Mouse (Mus musculus) gastrocnemius, postnatal 14 days (tissue): Measurements from ENCODE around the gene Plxdc1. TPM values are rescaled to one million over a fixed set of nuclear protein-coding genes. Genes with fewer than 3 reads are reported as not detected.

Experiments
- DNase-seq: peaks from one replicate; pipeline ENCODE4 v3.0.0; 2021; ENCODE audit warnings: mixed read lengths
- intact Hi-C: fragments of 180-260 bp; cut with DNase I; formaldehyde crosslinking; loops from one replicate; pipeline ENCODE4 v1.15.1; 2025; ENCODE audit warnings: low total_unique reads
- total RNA-seq, 2 experiments: library from RNA; stranded (reverse); gene quantifications; 2 replicates each; pipeline ENCODE4 v1.2.3; 2021

The Plxdc1 gene
- total RNA-seq, 2 experiments from 2014 or later = 6.2 to 8.0 TPM

GRCm38 (mm10) chr11:97996691-97997090, 10.4 kb upstream of the Plxdc1 start:
- intact Hi-C loops = no loop called here
- no peak for DNase-seq

- intact Hi-C loops = no loop called here
- DNase-seq = peak; percentile 69
These were observed 9.5 kb upstream of the Plxdc1 start, which contains the start of gene Arl5c for GRCm38 (mm10) chr11:97995564-97996288. Arl5c (minus strand) TSS chr11:97996181.

DNA sequence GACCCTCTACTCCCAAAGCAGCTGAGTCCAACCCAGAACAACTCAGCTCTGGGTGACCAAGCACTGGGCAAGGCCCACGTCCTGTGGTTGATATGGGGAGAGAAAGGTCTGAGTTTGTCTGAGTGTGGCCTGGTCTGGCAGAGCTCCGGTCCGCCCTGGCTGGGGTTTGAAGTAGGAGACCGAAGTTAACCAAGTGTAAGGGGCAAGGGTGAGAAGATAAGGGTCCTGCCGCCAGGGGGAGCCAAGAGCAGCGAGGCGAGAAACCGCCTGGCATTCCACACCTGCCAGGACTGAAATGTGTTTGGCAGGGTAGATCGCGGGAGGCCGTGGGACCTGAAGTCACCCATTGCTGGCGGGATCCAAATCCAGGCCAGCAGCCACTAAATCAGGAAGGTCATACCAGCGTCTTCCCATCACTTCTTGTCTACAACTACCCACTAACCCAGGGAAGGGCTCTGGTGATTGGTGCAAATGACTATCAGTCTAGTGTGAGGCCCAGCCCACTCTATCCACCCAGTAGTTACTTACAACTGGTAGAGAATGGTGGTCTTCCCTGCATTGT, 8.4 kb upstream of the Plxdc1 start:
- intact Hi-C loops = no loop called here

DNA sequence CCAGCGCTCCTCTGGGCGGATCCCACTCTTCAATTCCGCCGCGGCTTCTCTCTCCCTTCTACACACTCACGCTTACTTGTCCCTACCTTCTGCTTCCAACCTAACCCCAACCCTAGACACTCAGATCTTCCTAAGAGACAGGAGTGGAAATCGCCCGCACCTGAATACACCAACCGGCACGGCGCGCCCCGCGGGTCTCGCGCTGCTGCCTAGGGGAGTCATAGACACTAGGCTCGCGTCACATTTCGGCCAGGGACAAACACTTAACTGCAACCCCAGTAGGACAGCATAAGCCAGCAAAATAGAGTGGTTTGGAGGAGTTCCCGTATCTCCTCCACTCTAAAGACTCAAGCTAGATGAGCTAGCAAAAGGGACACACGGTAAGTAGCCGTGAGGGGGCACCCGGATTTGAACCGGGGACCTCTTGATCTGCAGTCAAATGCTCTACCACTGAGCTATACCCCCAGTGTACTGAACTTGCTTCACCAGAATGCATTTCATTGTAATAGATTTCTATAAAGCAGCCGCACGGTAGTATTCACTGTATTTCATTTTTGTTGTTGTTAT, 2.4 kb upstream of the Plxdc1 start:
- peak; percentile 82 for DNase-seq
- intact Hi-C loops = no loop called here

More for the DNA sequence above, 8.4 kb upstream of the Plxdc1 start:
- peak; percentile 80 for DNase-seq

DNA sequence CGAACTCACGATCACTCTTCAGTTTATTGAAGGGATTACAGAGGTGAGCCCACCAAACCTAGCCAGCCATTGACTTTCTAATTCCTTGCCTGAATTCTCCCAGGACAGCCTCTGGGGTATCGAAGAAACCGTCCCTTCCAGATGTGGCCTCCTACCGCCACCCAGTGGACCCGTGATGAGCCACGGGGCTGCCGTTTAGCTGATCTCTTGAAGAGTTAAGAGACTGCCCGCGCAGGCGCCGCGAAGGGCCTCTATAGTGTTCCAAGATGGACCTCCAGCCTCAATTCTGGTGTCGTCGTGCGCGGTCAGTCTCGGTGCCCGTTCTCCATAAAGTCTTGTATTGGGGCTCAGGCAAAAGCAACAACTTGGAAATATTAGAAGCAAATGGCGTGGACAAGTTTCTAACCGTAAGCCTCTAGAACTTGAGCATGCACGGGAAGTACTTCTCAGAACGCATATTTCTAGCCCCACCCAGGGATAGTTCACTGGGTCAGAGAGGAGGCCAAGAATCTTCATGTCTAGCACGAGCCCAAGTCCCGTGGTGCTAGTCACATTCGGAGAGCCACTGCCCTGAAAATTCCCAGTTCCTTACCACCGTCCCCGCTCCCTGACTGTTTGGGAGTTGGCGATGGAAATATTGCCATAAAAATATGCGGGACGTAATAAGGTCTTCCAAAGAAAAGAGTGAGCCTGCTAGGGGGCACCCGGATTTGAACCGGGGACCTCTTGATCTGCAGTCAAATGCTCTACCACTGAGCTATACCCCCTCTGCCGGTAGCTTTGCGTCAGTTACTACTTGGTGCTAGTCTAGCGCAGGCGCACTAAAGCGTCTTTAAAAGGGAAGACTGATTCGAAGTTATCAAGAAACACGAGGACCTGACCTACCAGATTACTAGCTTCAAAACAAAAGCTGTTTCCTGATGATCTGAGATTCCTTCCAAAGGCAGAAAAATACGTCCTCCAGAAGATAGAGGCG, 1.6 kb upstream of the Plxdc1 start:
- intact Hi-C loops = loop anchor here (1.0 kb wide), 1 partner anchor 89 kb away; no protein-coding TSS in a partner anchor
- DNase-seq = peak; percentile 94

DNA sequence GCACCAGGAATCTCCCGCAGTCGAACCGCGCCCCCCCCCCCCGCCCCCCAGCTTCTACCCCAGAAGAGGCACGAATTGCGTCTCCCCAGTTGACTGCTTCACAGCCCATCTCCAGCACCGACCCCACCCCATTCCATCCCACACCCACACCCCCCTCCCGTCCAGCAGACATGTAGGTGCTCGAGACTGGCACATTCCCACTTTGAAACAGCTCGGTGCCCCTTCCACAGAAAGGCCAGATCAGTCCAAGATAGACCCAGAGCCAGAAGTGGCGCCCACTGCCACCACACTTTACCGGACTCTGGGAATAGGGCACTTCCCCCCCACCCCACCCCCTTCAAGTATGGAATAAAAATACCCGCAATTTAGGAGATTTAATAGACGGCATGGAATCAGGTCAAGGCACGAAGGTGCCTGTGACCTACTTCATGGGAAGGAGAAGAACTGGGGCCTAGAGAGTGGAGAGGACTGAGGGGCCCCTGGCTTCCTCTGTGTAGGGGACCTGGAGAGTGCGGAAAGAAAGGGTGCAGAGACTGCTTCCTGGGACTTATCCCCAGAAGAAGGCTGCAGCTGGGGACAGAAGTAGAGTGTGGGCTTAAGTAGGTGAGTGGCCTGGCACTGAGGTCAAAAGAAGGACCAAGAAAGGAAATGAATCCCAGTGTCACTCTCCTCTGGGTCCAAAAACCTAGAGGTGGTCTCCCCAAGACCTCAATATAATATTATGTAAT, 658 bp upstream of the Plxdc1 start:
- intact Hi-C loops = loop anchor here (1.0 kb wide), 1 partner anchor 88 kb away; no protein-coding TSS in a partner anchor
- DNase-seq = no peak

GRCm38 (mm10) chr11:97983983-97984382, 2.3 kb downstream of the Plxdc1 start:
- intact Hi-C loops = no loop called here

GRCm38 (mm10) chr11:97983506-97983905, 2.7 kb downstream of the Plxdc1 start:
- no peak for DNase-seq
- intact Hi-C loops = no loop called here

More at GRCm38 (mm10) chr11:97983983-97984382, 2.3 kb downstream of the Plxdc1 start:
- no peak for DNase-seq

DNA sequence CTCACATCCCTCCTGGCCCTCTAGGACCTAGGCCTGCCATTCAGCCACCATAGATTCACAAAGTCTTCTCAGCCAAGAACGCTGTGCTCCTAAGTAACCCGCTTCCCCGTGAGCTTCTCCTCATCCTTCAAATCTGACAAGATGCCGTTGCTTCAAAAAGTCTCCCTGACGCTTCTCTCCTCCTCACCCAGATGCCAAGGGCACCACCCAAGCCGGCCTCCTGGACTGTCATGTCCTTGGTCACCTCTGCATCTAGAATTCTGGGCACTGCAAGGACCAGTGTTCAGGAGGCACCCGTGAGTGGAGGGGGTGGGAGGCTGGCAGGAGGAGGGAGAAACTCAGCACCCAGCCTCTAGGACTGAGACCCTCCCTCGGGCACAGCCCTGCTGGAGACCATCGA, 3.5 kb downstream of the Plxdc1 start:
- no peak for DNase-seq
- intact Hi-C loops = no loop called here

GRCm38 (mm10) chr11:97980531-97980966, 5.7 kb downstream of the Plxdc1 start:
- DNase-seq = peak; percentile 77
- intact Hi-C loops = no loop called here

DNA sequence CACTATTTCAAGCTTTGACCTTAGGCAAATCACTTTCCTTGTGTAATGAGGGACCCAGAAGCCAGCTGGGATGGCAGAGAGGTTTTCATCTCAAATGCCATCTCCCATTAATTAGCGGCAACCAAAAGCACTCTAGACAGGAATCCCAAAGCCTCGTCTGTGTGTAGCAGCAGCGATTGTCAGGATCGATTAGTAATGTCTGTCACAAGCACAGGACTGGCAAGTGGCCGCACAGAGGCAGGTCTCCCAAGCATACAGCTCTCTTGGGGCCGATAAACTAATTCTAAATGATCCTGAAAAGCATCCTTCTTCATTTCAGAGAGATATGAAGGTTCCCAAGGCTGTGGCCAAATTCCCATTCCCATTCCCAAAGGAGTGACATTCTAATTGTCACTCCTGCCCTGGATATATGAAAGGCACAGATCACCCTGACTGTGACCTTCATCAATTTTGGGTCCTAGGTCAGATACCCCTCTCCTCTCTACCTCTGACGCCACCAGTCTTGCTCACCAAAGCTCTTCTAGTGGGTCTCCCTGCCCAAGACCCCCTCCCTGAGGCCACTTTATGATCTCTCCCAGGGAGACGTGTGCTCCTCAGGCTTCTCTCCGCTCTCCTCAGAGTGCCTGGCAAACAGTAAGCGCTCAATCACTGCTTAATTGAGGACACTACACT, 6.3 kb downstream of the Plxdc1 start:
- DNase-seq = no peak
- intact Hi-C loops = loop anchor here (5.0 kb wide), 1 partner anchor 43 kb away; no protein-coding TSS in a partner anchor

GRCm38 (mm10) chr11:97978392-97978791, 7.9 kb downstream of the Plxdc1 start:
- DNase-seq = no peak
- intact Hi-C loops = loop anchor here (5.0 kb wide), 1 partner anchor 41 kb away; no protein-coding TSS in a partner anchor

DNA sequence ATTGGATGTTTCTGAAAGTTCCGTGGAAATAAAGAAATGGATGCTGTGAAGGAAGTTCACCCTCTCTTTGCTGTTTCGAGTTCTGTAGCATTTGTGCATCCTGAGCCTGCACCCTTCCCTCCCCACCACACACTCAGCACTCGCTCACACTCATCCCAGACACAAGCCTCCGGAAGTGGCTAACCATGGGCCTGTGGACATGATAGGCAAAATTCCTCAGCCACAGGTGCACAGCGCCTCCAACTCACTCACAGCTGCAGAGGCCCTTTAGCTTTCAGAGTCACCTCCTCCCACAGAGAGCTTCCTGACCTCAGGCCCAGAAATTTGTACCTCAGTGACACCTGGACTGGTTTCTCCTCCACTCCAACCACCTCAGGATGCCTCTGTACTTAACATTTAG, 8.4 kb downstream of the Plxdc1 start:
- intact Hi-C loops = loop anchor here (5.0 kb wide), 1 partner anchor 40 kb away; no protein-coding TSS in a partner anchor
- DNase-seq = no peak

DNA sequence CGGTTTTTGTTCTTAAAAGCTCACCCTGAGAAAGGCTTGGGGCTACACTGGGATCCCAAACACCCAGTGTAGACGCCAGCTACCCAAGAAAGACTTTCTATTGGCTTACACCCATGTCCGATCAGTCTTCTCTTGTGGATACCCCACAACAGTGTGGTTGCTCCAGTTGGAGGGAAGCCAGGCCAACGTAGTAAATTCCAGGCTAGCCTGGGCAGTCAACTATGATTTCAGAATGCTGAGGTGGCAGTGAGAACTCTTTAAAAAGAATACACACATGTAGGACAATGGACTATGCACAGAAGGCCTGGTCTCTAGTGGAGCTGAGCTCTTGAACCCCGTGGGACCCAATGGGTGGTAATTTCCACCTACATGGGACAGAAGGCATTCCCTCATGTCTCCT, 11.5 kb downstream of the Plxdc1 start:
- no peak for DNase-seq
- intact Hi-C loops = loop anchor here (5.0 kb wide), 1 partner anchor 37 kb away; no protein-coding TSS in a partner anchor

DNA sequence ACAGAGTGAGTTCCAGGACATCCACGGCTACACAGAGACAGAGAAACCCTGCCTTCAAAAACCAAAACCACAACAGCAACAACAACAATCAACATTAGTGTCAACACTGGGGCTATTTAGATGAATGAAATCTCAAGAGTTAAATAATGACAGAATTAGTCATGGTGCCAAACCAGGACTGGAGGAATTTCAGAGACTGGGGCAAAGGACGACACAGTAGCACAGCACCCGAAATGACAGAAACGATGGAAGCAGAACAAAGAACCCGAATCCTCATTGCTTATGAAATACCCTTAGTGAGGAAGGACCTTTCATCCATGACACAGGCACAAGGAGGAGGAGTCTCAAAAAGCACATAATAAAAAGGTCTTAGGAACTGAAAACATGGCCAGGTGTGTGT, 12.1 kb downstream of the Plxdc1 start:
- intact Hi-C loops = no loop called here
- no peak for DNase-seq

DNA sequence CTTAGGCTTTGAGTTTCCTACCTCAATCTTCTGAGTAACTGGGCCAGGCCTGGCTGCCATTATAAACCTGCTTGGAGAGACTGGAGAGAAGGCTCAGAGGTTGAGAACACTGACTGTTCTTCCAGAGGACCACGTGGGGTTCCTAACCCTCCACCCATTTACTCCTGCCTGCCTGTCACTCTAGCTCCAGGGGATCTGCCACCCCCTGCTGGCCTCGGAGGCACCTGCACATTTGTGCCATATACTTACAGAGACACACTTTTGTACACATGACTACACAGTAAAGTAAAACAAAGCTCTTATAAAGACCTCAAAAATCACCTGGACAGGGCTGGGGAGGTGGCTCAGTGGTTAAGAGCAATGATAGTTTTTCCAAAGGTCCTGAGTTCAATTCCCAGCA, 13.8 kb downstream of the Plxdc1 start:
- intact Hi-C loops = no loop called here
- no peak for DNase-seq

- intact Hi-C loops = no loop called here
- peak; percentile 91 for DNase-seq
These were observed 15.0 kb downstream of the Plxdc1 start for GRCm38 (mm10) chr11:97971232-97971631.

- intact Hi-C loops = no loop called here
- DNase-seq = no peak
These were observed 15.5 kb downstream of the Plxdc1 start for GRCm38 (mm10) chr11:97970771-97971170.
